Mouse (Mus musculus) v-Abl transformed pro-B cells (cell line): ENCODE measurements at regions not wholly inside any gene's neighbourhood (a gene's known extent, or its start where the extent isn't known, plus 50 kb on each side); places are given as distances from the start of the nearest gene placed in this dataset.

ENCODE experiments used
- in situ Hi-C, 2 experiments: fragments of 400-800 bp; cut with MboI; formaldehyde crosslinking; loops; one replicate each; pipeline ENCODE4 v1.15.1; 2025; ENCODE audit not compliant: unreplicated experiment in 2 of 2

DNA sequence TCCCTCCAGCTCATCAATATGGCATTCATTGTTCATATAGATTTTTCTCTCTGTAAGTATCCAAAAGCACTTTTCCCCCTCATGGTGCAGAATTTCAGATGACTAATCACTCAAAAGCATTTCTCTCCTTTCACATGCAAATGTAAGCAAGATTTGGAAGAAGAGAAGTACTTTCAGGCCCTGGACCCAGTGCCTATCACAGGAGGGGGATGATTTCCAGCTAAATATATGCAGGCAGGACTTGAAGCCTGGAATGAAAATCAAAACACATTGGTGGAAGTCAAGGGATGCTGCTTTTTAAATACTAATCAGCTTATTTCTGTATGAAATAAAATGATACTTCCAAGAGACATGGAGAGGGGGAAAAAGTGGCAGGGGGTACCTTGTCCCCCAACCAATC is 195.9 kb upstream of the Gm49339 start:
- in situ Hi-C loops = no loop called here

DNA sequence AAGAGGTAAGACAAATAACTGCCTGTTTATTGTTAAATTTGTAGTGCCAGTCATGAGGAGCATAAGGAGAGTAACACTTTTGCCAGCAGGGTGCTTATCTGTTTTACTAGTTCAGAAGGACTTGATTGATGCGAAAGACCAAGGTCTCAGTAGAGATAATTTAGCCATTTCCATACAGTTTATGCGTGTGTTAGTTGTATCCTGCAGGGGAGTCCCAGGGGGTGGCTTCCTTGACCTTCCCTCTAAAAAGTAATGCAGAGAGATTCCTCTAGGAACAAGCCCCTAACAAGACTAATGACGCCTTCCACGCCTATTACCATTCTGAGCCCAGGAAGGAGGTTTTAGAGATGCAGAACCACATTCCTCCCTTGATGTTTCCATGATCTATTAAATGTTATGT is 192.6 kb upstream of the Gm49339 start:
- in situ Hi-C loops = no loop called here

DNA sequence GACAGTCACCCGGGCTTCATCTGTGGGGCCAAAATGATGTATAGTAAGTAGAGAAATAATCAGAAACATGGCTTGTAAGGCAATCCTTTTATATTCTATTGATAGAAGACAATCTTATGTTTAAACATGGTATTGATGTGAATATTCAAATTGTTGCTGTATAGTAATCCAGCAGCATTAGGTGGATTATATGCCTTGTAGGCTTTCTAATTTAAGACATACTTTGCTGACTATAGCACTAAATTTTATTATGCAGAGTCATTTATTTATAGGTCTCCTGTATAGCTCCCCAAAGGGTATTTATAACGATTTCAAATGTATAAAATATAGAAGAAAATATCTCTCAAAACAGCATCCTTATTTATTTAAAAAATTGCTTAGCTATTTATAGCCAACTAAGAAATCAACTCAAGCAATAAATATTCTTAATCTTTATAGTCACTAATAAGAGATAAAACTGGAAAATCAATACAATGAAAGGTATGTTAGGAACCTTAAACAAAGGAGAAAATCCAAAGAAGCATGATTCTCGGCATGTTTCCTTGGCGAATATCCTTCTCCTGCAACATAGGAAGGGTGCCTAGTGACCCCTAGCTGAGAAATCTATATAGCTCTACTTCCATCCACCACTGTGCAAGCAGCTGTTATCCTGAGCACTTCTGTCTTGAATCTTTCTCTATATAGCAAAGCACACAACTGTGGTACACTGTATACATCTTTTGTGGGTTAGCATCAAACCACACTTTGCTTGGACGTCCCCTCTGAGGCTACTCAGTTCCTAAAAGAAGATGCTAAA is 188.8 kb upstream of the Gm49339 start:
- in situ Hi-C loops = loop anchor here in 1 of 2 experiments (10.0 kb wide), 1 partner anchor 587 kb away; no protein-coding TSS in a partner anchor

DNA sequence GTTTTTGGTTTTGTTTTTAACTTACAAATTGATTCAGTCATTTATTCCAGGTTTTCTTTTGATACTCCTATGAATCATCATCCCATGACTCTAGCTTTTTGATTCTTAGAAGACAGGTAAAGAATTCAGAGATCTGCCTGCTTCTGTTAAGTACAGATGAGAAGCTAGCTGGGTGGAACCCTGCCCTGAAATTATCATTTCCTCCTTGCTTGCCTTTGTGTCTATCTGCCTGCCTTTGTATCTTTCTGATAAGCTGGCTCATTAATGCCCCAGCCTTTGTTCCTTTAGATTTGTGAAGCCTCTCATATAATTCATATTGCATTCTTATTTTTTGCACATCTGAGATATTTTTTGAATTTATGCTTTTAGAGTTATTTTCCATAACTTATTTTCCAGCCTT is 167.6 kb upstream of the Gm49339 start:
- in situ Hi-C loops = no loop called here

DNA sequence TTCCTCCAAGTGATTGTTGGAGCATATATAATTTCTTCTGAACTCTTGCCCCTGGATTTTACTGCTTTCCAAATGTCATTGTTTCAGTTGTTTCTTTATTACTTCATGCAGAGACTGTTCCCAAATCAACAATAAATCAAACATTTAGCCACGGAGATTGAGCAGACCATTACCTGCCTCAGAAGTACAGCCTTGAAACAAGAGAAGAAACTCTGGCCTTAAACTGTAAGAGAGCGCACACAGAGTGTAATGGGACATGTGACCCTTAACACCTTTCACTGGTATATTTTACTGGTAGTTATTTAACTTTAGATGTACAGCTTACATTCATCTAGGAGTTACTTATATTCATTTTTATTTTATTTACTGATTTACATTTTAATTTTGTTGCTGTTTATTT is 160.2 kb upstream of the Gm49339 start:
- in situ Hi-C loops = no loop called here

DNA sequence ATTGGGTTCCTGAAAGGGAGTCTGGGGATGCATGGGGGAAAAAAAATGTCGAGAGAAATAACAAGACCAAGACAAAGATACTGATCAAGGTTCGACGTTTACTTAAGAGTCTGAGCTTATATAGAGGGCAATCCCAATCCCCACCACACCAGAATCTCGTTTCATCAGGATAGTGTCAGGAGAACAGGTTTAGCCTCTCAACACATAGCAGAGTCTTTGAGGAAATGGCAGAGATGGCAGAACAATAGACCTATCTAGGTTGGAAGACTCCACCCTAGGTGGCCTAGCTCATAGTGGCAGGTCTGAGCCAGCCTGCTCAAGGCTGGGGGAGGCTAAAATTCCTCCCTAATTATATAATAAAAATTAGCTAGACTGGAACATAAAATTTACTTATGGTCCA is 151.6 kb upstream of the Gm49339 start:
- in situ Hi-C loops = no loop called here

DNA sequence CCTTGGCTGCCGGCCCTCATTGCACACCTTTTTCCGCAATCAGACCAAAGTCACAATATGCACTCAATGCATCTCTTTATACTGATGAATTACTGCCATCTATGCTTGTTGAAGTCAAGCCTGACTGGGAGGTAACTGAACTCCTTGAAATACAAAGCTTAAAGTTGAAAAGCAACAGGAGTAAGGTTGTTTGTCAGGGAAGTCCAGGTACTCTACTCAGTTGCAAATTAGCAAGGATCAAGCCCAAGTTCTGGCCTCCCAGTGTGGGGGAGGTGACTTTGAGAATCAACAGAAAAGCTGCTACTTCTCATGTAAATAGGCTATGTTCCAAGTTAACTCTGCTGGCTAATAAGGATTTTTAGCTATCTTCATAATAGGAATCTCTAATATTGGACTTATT is 151.0 kb upstream of the Gm49339 start:
- in situ Hi-C loops = no loop called here
